Mouse (Mus musculus): ENCODE measurements around the gene Fbxl16. TPM values are rescaled to one million over a fixed set of nuclear protein-coding genes. Genes with fewer than 3 reads are reported as not detected.

The Fbxl16 gene
- polyA plus RNA-seq, 1 experiment from 2014 or later: 2.2 TPM

- Histone ChIP-seq H3K27ac (ENCODE audit: low read length) (0 out of 2 replicates have a peak overlapping the region, but pooled peaks have one; percentile 93), H3K27me3 (replicated peaks; ENCODE audit: control insufficient read depth, insufficient read depth, low read length) (no peaks in the 10 kb centered on the region), H3K4me1 (ENCODE audit: control insufficient read depth, insufficient read depth, low read length) (peaks cover 50% of the 10 kb centered on the region), H3K36me3 (ENCODE audit: control insufficient read depth, insufficient read depth, low read length) (peaks cover 15% of the 10 kb centered on the region), H3K4me3 (ENCODE audit: low read length) (peak overlapping the region; percentile 69), H3K4me2 (ENCODE audit: low read depth, low read length) (peak overlapping the region; percentile 67), H3K9ac (ENCODE audit: low read depth, low read length) (0 out of 2 replicates have a peak overlapping the region, but pooled peaks have one; percentile 82), H3K9me3 (ENCODE audit: control insufficient read depth, low read length) (no peaks in the 10 kb centered on the region)
- ATAC-seq: no peak
- WGBS: 80% methylated on average over 4 of the region's 4 CpGs
Measured at GRCm38 (mm10) chr17:25830200-25830753, 21.4 kb downstream of the Fbxl16 start.

- Histone ChIP-seq H3K27ac (ENCODE audit: low read length) (no peak overlapping the region), H3K4me1 (ENCODE audit: control insufficient read depth, insufficient read depth, low read length) (peaks cover 54% of the 10 kb centered on the region), H3K4me3 (ENCODE audit: low read length) (peak overlapping the region; percentile 85), H3K27me3 (replicated peaks; ENCODE audit: control insufficient read depth, insufficient read depth, low read length) (no peaks in the 10 kb centered on the region), H3K9me3 (ENCODE audit: control insufficient read depth, low read length) (no peaks in the 10 kb centered on the region), H3K9ac (ENCODE audit: low read depth, low read length) (peak overlapping the region; percentile 90; the same call in 1 of the 2 replicates), H3K36me3 (ENCODE audit: control insufficient read depth, insufficient read depth, low read length) (peaks cover 15% of the 10 kb centered on the region), H3K4me2 (ENCODE audit: low read depth, low read length) (peak overlapping the region; percentile 98)
- 82% methylated on average over 14 of the region's 14 CpGs for WGBS
- no peak for ATAC-seq
Measured at GRCm38 (mm10) chr17:25830806-25831431, 22.0 kb downstream of the Fbxl16 start.

DNA sequence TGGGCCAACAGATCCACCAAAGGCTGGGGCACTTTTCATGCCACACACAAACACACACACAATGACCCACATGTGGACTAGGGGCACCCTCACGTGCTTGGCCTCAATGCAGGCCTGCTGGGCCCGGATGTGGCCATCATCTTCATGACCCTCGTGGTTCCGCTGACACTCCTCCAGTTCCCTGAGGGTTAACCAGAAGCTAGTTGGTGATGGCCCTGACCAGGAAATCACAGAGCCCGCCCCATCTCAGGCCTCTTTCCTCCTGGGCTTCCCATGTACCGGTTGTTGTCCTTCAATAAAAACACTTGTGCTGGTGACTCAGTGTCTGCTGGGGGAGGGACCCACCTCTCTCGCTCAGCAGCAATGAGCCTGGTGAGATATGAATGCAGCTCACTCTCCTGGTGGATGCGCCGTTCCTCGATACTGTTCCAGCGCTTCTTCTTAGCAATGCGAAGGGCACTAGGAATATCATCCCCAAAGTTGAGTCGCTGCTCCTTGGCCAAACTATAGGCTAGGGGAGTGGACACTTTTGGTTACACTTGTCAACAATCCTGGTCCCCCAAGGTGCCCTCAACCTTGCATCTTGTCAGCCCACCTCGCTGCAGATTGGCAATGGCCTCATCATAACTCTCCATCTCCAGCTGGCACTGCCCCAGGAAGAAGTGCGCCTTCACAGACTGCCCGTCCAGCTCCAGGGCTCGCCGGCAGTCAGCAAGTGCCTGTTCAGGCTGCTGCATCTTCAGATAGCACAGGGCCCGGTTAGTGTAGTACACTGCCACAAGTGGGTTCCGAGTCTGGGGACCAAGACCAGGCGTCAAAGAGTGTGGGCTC is 22.8 kb downstream of the Fbxl16 start:
- WGBS: 45% methylated on average over 21 of the region's 21 CpGs
- H3K4me3 ChIP-seq (ENCODE audit: low read length): peak overlapping the region; percentile 85

DNA sequence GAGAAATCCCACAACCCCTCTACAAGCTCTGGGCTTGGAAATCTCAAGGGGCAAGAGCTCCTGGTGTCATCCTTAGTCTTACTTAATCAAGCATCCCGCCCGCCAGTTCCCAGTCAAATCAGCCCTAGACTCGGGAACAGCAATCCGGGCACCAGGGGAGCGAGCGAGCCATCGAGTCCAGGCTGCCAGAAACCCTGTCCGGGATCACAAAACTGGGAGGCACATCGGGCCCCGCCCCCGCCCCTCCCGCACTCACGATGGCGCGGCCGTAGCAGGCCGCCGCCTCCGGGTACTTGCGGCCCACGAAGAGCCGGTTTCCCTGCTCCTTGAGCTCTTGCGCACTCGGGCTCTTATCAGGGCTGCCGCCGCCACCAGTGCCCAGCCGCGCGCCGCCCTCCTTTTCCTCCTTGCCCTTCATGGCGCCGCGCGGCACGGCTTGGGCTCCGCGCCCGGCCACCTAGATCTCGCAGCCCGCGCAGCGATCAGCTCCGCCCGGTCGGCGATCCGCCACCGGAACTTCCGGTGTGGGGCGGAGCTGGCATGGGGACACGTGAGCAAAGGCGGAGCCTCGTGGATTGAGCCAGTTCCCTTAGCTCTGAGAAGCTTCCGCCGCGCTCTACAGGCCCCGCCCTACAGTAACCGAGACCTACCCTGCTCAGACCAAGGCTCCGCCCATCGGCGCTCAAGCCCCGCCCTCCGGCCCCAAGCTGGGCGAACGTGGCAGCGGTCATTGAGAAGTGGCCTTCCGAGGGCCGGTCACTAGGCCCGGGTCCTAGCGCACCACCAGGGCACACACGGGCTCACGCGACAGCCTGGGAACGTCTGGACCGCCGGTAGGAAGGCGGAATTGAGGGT is 23.8 kb downstream of the Fbxl16 start:
- H3K4me2 ChIP-seq (ENCODE audit: low read depth, low read length): peak overlapping the region; percentile 98
- peak; percentile 89 for ATAC-seq
- H3K4me1 ChIP-seq (ENCODE audit: control insufficient read depth, insufficient read depth, low read length): peaks cover 70% of the 10 kb centered on the region
- H3K27ac ChIP-seq (ENCODE audit: low read length): peak overlapping the region; percentile 97
- H3K4me3 ChIP-seq (ENCODE audit: low read length): peak overlapping the region; percentile 85
- no peaks in the 10 kb centered on the region for H3K27me3 ChIP-seq (replicated peaks; ENCODE audit: control insufficient read depth, insufficient read depth, low read length)
- H3K36me3 ChIP-seq (ENCODE audit: control insufficient read depth, insufficient read depth, low read length): peaks cover 10% of the 10 kb centered on the region
- no peaks in the 10 kb centered on the region for H3K9me3 ChIP-seq (ENCODE audit: control insufficient read depth, low read length)
- under 1% methylated on average over 77 of the region's 77 CpGs for WGBS
- H3K9ac ChIP-seq (ENCODE audit: low read depth, low read length): peak overlapping the region; percentile 90

More for the DNA sequence above, 22.8 kb downstream of the Fbxl16 start:
- peaks cover 10% of the 10 kb centered on the region for H3K36me3 ChIP-seq (ENCODE audit: control insufficient read depth, insufficient read depth, low read length)
- H3K27me3 ChIP-seq (replicated peaks; ENCODE audit: control insufficient read depth, insufficient read depth, low read length): no peaks in the 10 kb centered on the region
- no peaks in the 10 kb centered on the region for H3K9me3 ChIP-seq (ENCODE audit: control insufficient read depth, low read length)
- peak overlapping the region; percentile 98 for H3K4me2 ChIP-seq (ENCODE audit: low read depth, low read length)
- peak overlapping the region; percentile 90 for H3K9ac ChIP-seq (ENCODE audit: low read depth, low read length)
- peak overlapping the region; percentile 93 for H3K27ac ChIP-seq (ENCODE audit: low read length)
- ATAC-seq: no peak
- H3K4me1 ChIP-seq (ENCODE audit: control insufficient read depth, insufficient read depth, low read length): peaks cover 61% of the 10 kb centered on the region

DNA sequence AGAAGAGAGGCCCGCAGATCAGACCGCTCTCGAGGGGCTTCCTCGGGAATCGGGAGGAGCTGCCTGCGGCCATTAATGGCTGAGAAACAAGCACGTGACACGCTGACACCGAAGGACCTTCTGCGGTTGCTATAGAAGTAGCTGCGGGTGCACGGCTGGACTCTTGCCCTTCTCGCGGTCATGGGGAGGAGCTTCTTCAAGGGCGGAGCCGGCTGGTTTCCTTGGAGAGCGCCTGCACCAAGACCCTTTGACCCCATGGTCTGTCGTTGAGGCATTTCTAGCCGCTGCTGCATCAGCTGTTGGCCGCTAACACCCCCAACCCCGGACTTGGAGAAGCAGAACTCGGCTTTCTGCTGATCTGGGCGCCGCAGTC is 24.4 kb downstream of the Fbxl16 start, which contains the start of gene Stub1:
Gene Stub1, minus strand, starts transcription at position 114 of the 373 bp plus-strand sequence.
- Histone ChIP-seq H3K36me3 (ENCODE audit: control insufficient read depth, insufficient read depth, low read length) (peaks cover 10% of the 10 kb centered on the region), H3K9me3 (ENCODE audit: control insufficient read depth, low read length) (no peaks in the 10 kb centered on the region), H3K27ac (ENCODE audit: low read length) (peak within 1 kb of the TSS; percentile 97), H3K4me3 (ENCODE audit: low read length) (peak within 1 kb of the TSS; percentile 85), H3K4me2 (ENCODE audit: low read depth, low read length) (peak within 1 kb of the TSS; percentile 98), H3K27me3 (replicated peaks; ENCODE audit: control insufficient read depth, insufficient read depth, low read length) (no peaks in the 10 kb centered on the region), H3K9ac (ENCODE audit: low read depth, low read length) (peak within 1 kb of the TSS; percentile 90), H3K4me1 (ENCODE audit: control insufficient read depth, insufficient read depth, low read length) (peaks cover 71% of the 10 kb centered on the region)
- WGBS: under 1% methylated on average over 24 of the region's 24 CpGs
- peak; percentile 78 for ATAC-seq

- no peaks in the 10 kb centered on the region for H3K27me3 ChIP-seq (replicated peaks; ENCODE audit: control insufficient read depth, insufficient read depth, low read length)
- no peaks in the 10 kb centered on the region for H3K9me3 ChIP-seq (ENCODE audit: control insufficient read depth, low read length)
- H3K27ac ChIP-seq (ENCODE audit: low read length): peak overlapping the region; percentile 97
- peaks cover 11% of the 10 kb centered on the region for H3K36me3 ChIP-seq (ENCODE audit: control insufficient read depth, insufficient read depth, low read length)
- H3K9ac ChIP-seq (ENCODE audit: low read depth, low read length): peak overlapping the region; percentile 86
- H3K4me2 ChIP-seq (ENCODE audit: low read depth, low read length): peak overlapping the region; percentile 94
- WGBS: 16% methylated on average over 6 of the region's 6 CpGs
- ATAC-seq: no peak
- peak overlapping the region; percentile 85 for H3K4me3 ChIP-seq (ENCODE audit: low read length)
- H3K4me1 ChIP-seq (ENCODE audit: control insufficient read depth, insufficient read depth, low read length): peaks cover 67% of the 10 kb centered on the region
Measured at GRCm38 (mm10) chr17:25833961-25834594, 25.2 kb downstream of the Fbxl16 start.

DNA sequence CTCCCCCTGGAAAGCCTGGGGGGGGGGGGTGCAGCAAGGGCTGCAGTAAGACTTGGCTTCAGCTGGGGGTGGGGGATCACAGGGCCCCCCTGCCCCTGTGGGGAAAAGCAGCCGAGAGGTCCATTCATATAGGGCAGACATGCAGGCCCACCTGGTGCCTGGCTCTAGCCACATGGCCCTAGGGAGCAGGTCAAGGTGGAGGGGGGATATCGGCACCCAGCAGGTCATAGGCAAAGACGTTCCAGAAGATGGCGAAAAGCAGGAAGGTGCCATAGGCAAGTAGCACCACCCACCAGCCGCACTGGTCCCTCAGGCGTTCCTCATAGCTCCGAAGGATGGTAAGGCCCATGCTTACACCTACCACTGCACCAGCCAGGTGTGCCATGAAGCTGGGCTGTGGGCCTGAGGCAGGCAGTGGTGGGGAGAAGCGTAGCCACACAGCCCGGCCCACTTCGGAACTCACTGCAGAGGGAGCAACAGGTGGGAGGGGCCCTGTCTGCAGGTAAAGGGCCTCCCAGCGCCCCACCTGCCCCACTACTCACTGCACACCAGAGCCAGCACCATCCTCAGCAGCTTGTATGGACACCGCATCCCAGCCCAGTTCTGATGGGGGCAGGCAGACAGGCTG is 25.8 kb downstream of the Fbxl16 start:
- Histone ChIP-seq H3K9me3 (ENCODE audit: control insufficient read depth, low read length) (no peaks in the 10 kb centered on the region), H3K4me1 (ENCODE audit: control insufficient read depth, insufficient read depth, low read length) (peaks cover 65% of the 10 kb centered on the region), H3K4me2 (ENCODE audit: low read depth, low read length) (peak overlapping the region; percentile 94), H3K27ac (ENCODE audit: low read length) (peak overlapping the region; percentile 97), H3K9ac (ENCODE audit: low read depth, low read length) (peak overlapping the region; percentile 86), H3K4me3 (ENCODE audit: low read length) (peak overlapping the region; percentile 85), H3K27me3 (replicated peaks; ENCODE audit: control insufficient read depth, insufficient read depth, low read length) (no peaks in the 10 kb centered on the region), H3K36me3 (ENCODE audit: control insufficient read depth, insufficient read depth, low read length) (peaks cover 15% of the 10 kb centered on the region)
- no peak for ATAC-seq
- 71% methylated on average over 12 of the region's 12 CpGs for WGBS

GRCm38 (mm10) chr17:25835301-25835700 is 26.4 kb downstream of the Fbxl16 start:
- H3K27ac ChIP-seq (ENCODE audit: low read length): no peak overlapping the region
- WGBS: 91% methylated on average over 7 of the region's 7 CpGs
- no peaks in the 10 kb centered on the region for H3K27me3 ChIP-seq (replicated peaks; ENCODE audit: control insufficient read depth, insufficient read depth, low read length)
- H3K9ac ChIP-seq (ENCODE audit: low read depth, low read length): peak overlapping the region; percentile 86
- no peaks in the 10 kb centered on the region for H3K9me3 ChIP-seq (ENCODE audit: control insufficient read depth, low read length)
- no peak for ATAC-seq
- peaks cover 59% of the 10 kb centered on the region for H3K4me1 ChIP-seq (ENCODE audit: control insufficient read depth, insufficient read depth, low read length)
- H3K4me2 ChIP-seq (ENCODE audit: low read depth, low read length): peak overlapping the region; percentile 94; the same call in 1 of the 2 replicates
- H3K4me3 ChIP-seq (ENCODE audit: low read length): peak overlapping the region; percentile 85; the same call in 1 of the 2 replicates
- peaks cover 15% of the 10 kb centered on the region for H3K36me3 ChIP-seq (ENCODE audit: control insufficient read depth, insufficient read depth, low read length)

Data from intestine, embryonic 16.5 days (tissue).